Mouse (Mus musculus) MN1 (cell line): ENCODE results near the gene Phyhipl.

Experiments
- DNase-seq: peaks from one replicate; pipeline ENCODE4 v3.0.0-alpha.2; 2016; ENCODE audit warnings: low spot score

Gene Phyhipl

GRCm38 (mm10) chr10:70532249-70532648, 123.5 kb downstream of the Phyhipl start:
- DNase-seq, result no peak

GRCm38 (mm10) chr10:70530185-70530823, 125.5 kb downstream of the Phyhipl start:
- DNase-seq, result no peak

- DNase-seq, result peak; percentile 38
Observed at GRCm38 (mm10) chr10:70521379-70521778, 134.4 kb downstream of the Phyhipl start.

- DNase-seq, result peak; percentile 63
Observed at GRCm38 (mm10) chr10:70520143-70521131, 135.3 kb downstream of the Phyhipl start.

GRCm38 (mm10) chr10:70519640-70520099, 136.1 kb downstream of the Phyhipl start:
- DNase-seq, result peak; percentile 21

- no peak for DNase-seq
Observed at GRCm38 (mm10) chr10:70516661-70517060, 139.1 kb downstream of the Phyhipl start.

GRCm38 (mm10) chr10:70514848-70515247, 140.9 kb downstream of the Phyhipl start:
- DNase-seq, result no peak

GRCm38 (mm10) chr10:70507880-70508279, 147.9 kb downstream of the Phyhipl start:
- DNase-seq, result no peak
